Mouse (Mus musculus): ENCODE measurements around the gene Iscu. TPM values are rescaled to one million over a fixed set of nuclear protein-coding genes. Genes with fewer than 3 reads are reported as not detected.

Iscu gene
- polyA plus RNA-seq (2016; fragmentation: Nextera tagmentation; extraction: Ambion mirVana) = 107 and 113 TPM in 2 replicates

GRCm38 (mm10) chr5:113772450-113772895 is at the start of gene Iscu, which contains the start of gene Sart3:
TSS of gene Iscu (plus strand) at chr5:113772748.
TSS of gene Sart3 (minus strand) at chr5:113772510.
- Histone ChIP-seq H3K27me3 (no peaks in the 10 kb centered on the region), H3K4me1 (peaks cover 33% of the 10 kb centered on the region), H3K9me3 (no peaks in the 10 kb centered on the region), H3K27ac (peak within 1 kb of the TSS; percentile 99), H3K4me2 (peak within 1 kb of the TSS; percentile 92), H3K36me3 (replicated peaks) (peaks cover 43% of the 10 kb centered on the region), H3K9ac (peak within 1 kb of the TSS; percentile 94), H3K4me3 (replicated peaks) (peak within 1 kb of the TSS; percentile 99)
- WGBS = under 1% methylated on average over 45 of the region's 49 CpGs
- peak; percentile 86 for ATAC-seq (ENCODE audit: low FRiP score)

- WGBS = 37% methylated on average over 8 of the region's 8 CpGs
- Histone ChIP-seq H3K27me3 (no peaks in the 10 kb centered on the region), H3K9ac (no peak overlapping the region), H3K36me3 (replicated peaks) (no peaks in the 10 kb centered on the region), H3K27ac (no peak overlapping the region), H3K4me2 (no peak overlapping the region), H3K4me1 (peaks cover 20% of the 10 kb centered on the region), H3K9me3 (no peaks in the 10 kb centered on the region), H3K4me3 (replicated peaks) (no peak overlapping the region)
- 0 out of 2 replicates have a peak, but pooled peaks have one; percentile 34 for ATAC-seq (ENCODE audit: low FRiP score)
These were observed 48.8 kb upstream of the Iscu start for GRCm38 (mm10) chr5:113723567-113724237.

GRCm38 (mm10) chr5:113724446-113724845 is 48.1 kb upstream of the Iscu start, which contains the start of gene 1700069L16Rik:
TSS of gene 1700069L16Rik (minus strand) at chr5:113724772.
- H3K4me1 ChIP-seq = peaks cover 13% of the 10 kb centered on the region
- no peaks in the 10 kb centered on the region for H3K27me3 ChIP-seq
- no peak within 1 kb of the TSS for H3K4me3 ChIP-seq (replicated peaks)
- no peak within 1 kb of the TSS for H3K9ac ChIP-seq
- H3K9me3 ChIP-seq = no peaks in the 10 kb centered on the region
- no peak within 1 kb of the TSS for H3K27ac ChIP-seq
- ATAC-seq (ENCODE audit: low FRiP score) = peak; percentile 79
- no peaks in the 10 kb centered on the region for H3K36me3 ChIP-seq (replicated peaks)
- H3K4me2 ChIP-seq = no peak within 1 kb of the TSS
- 4% methylated on average over 15 of the region's 15 CpGs for WGBS

- Histone ChIP-seq H3K9ac (no peak overlapping the region), H3K27ac (no peak overlapping the region), H3K4me1 (peaks cover 15% of the 10 kb centered on the region), H3K27me3 (no peaks in the 10 kb centered on the region), H3K9me3 (no peaks in the 10 kb centered on the region), H3K4me3 (replicated peaks) (no peak overlapping the region), H3K4me2 (no peak overlapping the region), H3K36me3 (replicated peaks) (no peaks in the 10 kb centered on the region)
- WGBS = 64% methylated on average over 12 of the region's 12 CpGs
- ATAC-seq (ENCODE audit: low FRiP score) = no peak
These were observed 47.1 kb upstream of the Iscu start for GRCm38 (mm10) chr5:113725417-113725816.

- 84% methylated on average over 6 of the region's 6 CpGs for WGBS
- peaks cover 19% of the 10 kb centered on the region for H3K4me1 ChIP-seq
- no peak for ATAC-seq (ENCODE audit: low FRiP score)
These were observed 45.9 kb upstream of the Iscu start for GRCm38 (mm10) chr5:113726618-113727017.

GRCm38 (mm10) chr5:113727238-113727637 is 45.3 kb upstream of the Iscu start:
- WGBS = 70% methylated on average over 12 of the region's 12 CpGs
- no peaks in the 10 kb centered on the region for H3K36me3 ChIP-seq (replicated peaks)
- ATAC-seq (ENCODE audit: low FRiP score) = no peak
- no peaks in the 10 kb centered on the region for H3K27me3 ChIP-seq
- no peak overlapping the region for H3K27ac ChIP-seq
- no peaks in the 10 kb centered on the region for H3K9me3 ChIP-seq
- no peak overlapping the region for H3K4me2 ChIP-seq
- H3K4me1 ChIP-seq = peaks cover 19% of the 10 kb centered on the region
- H3K4me3 ChIP-seq (replicated peaks) = no peak overlapping the region
- H3K9ac ChIP-seq = no peak overlapping the region

More at GRCm38 (mm10) chr5:113726618-113727017, 45.9 kb upstream of the Iscu start:
- no peak overlapping the region for H3K4me3 ChIP-seq (replicated peaks)
- no peak overlapping the region for H3K9ac ChIP-seq
- H3K9me3 ChIP-seq = no peaks in the 10 kb centered on the region
- H3K4me2 ChIP-seq = no peak overlapping the region
- H3K36me3 ChIP-seq (replicated peaks) = no peaks in the 10 kb centered on the region
- H3K27me3 ChIP-seq = no peaks in the 10 kb centered on the region
- H3K27ac ChIP-seq = no peak overlapping the region

GRCm38 (mm10) chr5:113728011-113728410 is 44.5 kb upstream of the Iscu start:
- H3K9me3 ChIP-seq = no peaks in the 10 kb centered on the region
- H3K27ac ChIP-seq = no peak overlapping the region
- no peak overlapping the region for H3K4me3 ChIP-seq (replicated peaks)
- H3K36me3 ChIP-seq (replicated peaks) = no peaks in the 10 kb centered on the region
- no peak overlapping the region for H3K4me2 ChIP-seq
- no peaks in the 10 kb centered on the region for H3K27me3 ChIP-seq
- ATAC-seq (ENCODE audit: low FRiP score) = no peak
- no peak overlapping the region for H3K9ac ChIP-seq
- H3K4me1 ChIP-seq = peaks cover 19% of the 10 kb centered on the region
- 85% methylated on average over 7 of the region's 7 CpGs for WGBS

- no peak for ATAC-seq (ENCODE audit: low FRiP score)
- WGBS = 82% methylated on average over 7 of the region's 7 CpGs
- Histone ChIP-seq H3K27me3 (no peaks in the 10 kb centered on the region), H3K27ac (no peak overlapping the region), H3K4me1 (peaks cover 17% of the 10 kb centered on the region), H3K4me2 (no peak overlapping the region), H3K4me3 (replicated peaks) (no peak overlapping the region), H3K9me3 (no peaks in the 10 kb centered on the region), H3K36me3 (replicated peaks) (no peaks in the 10 kb centered on the region), H3K9ac (no peak overlapping the region)
These were observed 43.9 kb upstream of the Iscu start for GRCm38 (mm10) chr5:113728691-113729090.

GRCm38 (mm10) chr5:113730641-113731121 is 41.9 kb upstream of the Iscu start:
- Histone ChIP-seq H3K4me3 (replicated peaks) (no peak overlapping the region), H3K36me3 (replicated peaks) (no peaks in the 10 kb centered on the region), H3K9ac (no peak overlapping the region), H3K27me3 (no peaks in the 10 kb centered on the region), H3K9me3 (no peaks in the 10 kb centered on the region), H3K27ac (no peak overlapping the region), H3K4me2 (no peak overlapping the region), H3K4me1 (peaks cover 15% of the 10 kb centered on the region)
- 68% methylated on average over 7 of the region's 7 CpGs for WGBS
- ATAC-seq (ENCODE audit: low FRiP score) = no peak

GRCm38 (mm10) chr5:113731174-113731573 is 41.4 kb upstream of the Iscu start:
- H3K36me3 ChIP-seq (replicated peaks) = no peaks in the 10 kb centered on the region
- peaks cover 15% of the 10 kb centered on the region for H3K4me1 ChIP-seq
- no peak overlapping the region for H3K27ac ChIP-seq
- no peak overlapping the region for H3K4me2 ChIP-seq
- H3K27me3 ChIP-seq = no peaks in the 10 kb centered on the region
- no peak overlapping the region for H3K4me3 ChIP-seq (replicated peaks)
- WGBS = 86% methylated on average over 7 of the region's 7 CpGs
- H3K9ac ChIP-seq = no peak overlapping the region
- ATAC-seq (ENCODE audit: low FRiP score) = no peak
- no peaks in the 10 kb centered on the region for H3K9me3 ChIP-seq

GRCm38 (mm10) chr5:113732182-113732581 is 40.4 kb upstream of the Iscu start:
- Histone ChIP-seq H3K9ac (no peak overlapping the region), H3K4me3 (replicated peaks) (no peak overlapping the region), H3K27ac (no peak overlapping the region), H3K4me2 (no peak overlapping the region), H3K27me3 (no peaks in the 10 kb centered on the region), H3K36me3 (replicated peaks) (no peaks in the 10 kb centered on the region), H3K9me3 (no peaks in the 10 kb centered on the region), H3K4me1 (peaks cover 25% of the 10 kb centered on the region)
- 32% methylated on average over 6 of the region's 6 CpGs for WGBS
- ATAC-seq (ENCODE audit: low FRiP score) = no peak

- Histone ChIP-seq H3K36me3 (replicated peaks) (peaks cover 18% of the 10 kb centered on the region), H3K27me3 (no peaks in the 10 kb centered on the region), H3K4me2 (no peak overlapping the region), H3K4me1 (peaks cover 31% of the 10 kb centered on the region), H3K27ac (0 out of 2 replicates have a peak overlapping the region, but pooled peaks have one; percentile 96), H3K9me3 (no peaks in the 10 kb centered on the region), H3K4me3 (replicated peaks) (no peak overlapping the region), H3K9ac (no peak overlapping the region)
- WGBS = 63% methylated on average over 5 of the region's 5 CpGs
- no peak for ATAC-seq (ENCODE audit: low FRiP score)
These were observed 38.2 kb upstream of the Iscu start for GRCm38 (mm10) chr5:113734376-113734775.

GRCm38 (mm10) chr5:113735023-113735344 is 37.6 kb upstream of the Iscu start:
- no peaks in the 10 kb centered on the region for H3K9me3 ChIP-seq
- H3K4me3 ChIP-seq (replicated peaks) = peak overlapping the region; percentile 71
- H3K4me2 ChIP-seq = peak overlapping the region; percentile 86
- peak overlapping the region; percentile 96 for H3K27ac ChIP-seq
- H3K4me1 ChIP-seq = peaks cover 30% of the 10 kb centered on the region
- WGBS = 23% methylated on average over 7 of the region's 7 CpGs
- peaks cover 24% of the 10 kb centered on the region for H3K36me3 ChIP-seq (replicated peaks)
- no peaks in the 10 kb centered on the region for H3K27me3 ChIP-seq
- peak; percentile 60 for ATAC-seq (ENCODE audit: low FRiP score)
- H3K9ac ChIP-seq = peak overlapping the region; percentile 59

All from forebrain, embryonic 12.5 days (tissue).